Mouse (Mus musculus) spleen, postnatal 0 days (tissue): ENCODE results near the gene Vmn2r81. TPM values are rescaled to one million over a fixed set of nuclear protein-coding genes. Genes with fewer than 3 reads are reported as not detected.

ENCODE experiments used
- polyA plus RNA-seq: library from polyadenylated mRNA; unstranded; fragments of >200 nt; fragmentation: Nextera tagmentation; extraction: Ambion mirVana; gene quantifications from 2 replicates; pipeline ENCODE4 v1.2.1, GENCODE M21; 2015

The Vmn2r81 gene
- polyA plus RNA-seq, result not detected in 2 replicates

DNA sequence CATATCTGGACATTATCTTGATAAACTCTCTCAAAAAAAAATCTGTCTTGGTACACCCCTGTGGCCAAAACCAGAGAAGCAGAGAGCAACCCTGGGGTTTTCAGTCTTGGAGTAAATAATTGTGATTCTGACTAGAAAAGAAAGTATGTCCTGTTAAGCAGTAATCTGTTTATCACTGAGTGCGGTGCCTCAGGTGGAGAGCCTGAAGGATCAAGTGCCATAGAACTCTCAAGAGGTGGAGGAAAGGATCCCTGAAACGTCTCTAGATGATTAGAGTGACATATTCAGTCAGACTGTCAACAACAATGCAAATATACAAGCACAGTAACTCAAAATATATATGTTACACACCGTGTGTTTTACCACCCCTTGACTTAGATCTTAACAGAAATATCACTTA is at the start of gene Vmn2r81:
Gene Vmn2r81 (plus strand): TSS at position 301 of the 400 bp plus-strand sequence.

Other genes with a start within 250 kb of the Vmn2r81 start
- not detected in 2 replicates for gene Olfr1351, start 235.2 kb upstream of the Vmn2r81 start, polyA plus RNA-seq
- gene Olfr57, start 219.0 kb upstream of the Vmn2r81 start, polyA plus RNA-seq, result 0.12 TPM in 1 of 2 replicates, not detected in the other
- gene 2610008E11Rik, start 150.1 kb upstream of the Vmn2r81 start, polyA plus RNA-seq, result 6.4 and 7.6 TPM in 2 replicates
- gene Vmn2r80, start 98.9 kb upstream of the Vmn2r81 start, polyA plus RNA-seq, result not detected in 2 replicates
- gene Vmn2r82, start 108.8 kb downstream of the Vmn2r81 start, polyA plus RNA-seq, result not detected in 2 replicates
- gene Vmn2r83, start 221.0 kb downstream of the Vmn2r81 start, polyA plus RNA-seq, result not detected in 2 replicates